In genomic region chr8:70330741-70331364, GRCm38 (mm10) we compare ENCODE assay signal across 8 mouse cellular contexts. TPM values are rescaled to one million over a fixed set of nuclear protein-coding genes. Genes with fewer than 3 reads are reported as not detected.
DNase-seq lines count a peak whose midpoint lies in the region; ATAC-seq lines count a peak whose summit lies in the region.

No protein-coding gene starts in this region.

- 36% methylated on average over 53 of the region's 53 CpGs for WGBS in heart, embryonic 12.5 days
- WGBS in forebrain, embryonic 13.5 days = 30% methylated on average over 53 of the region's 53 CpGs
- WGBS in intestine, embryonic 15.5 days = 47% methylated on average over 53 of the region's 53 CpGs
- WGBS in liver, embryonic 13.5 days (ENCODE audit: insufficient replicate concordance) = 55% methylated on average over 53 of the region's 53 CpGs

- H3K4me2 ChIP-seq in heart, embryonic 12.5 days = peak overlapping the region; percentile 64
- peak overlapping the region; percentile 44 for H3K4me2 ChIP-seq in forebrain, embryonic 13.5 days
- peak overlapping the region; percentile 39 for H3K4me2 ChIP-seq in intestine, embryonic 15.5 days (replicated peaks)
- H3K4me2 ChIP-seq in liver, embryonic 13.5 days = peak overlapping the region; percentile 26

- peaks cover 8% of the 10 kb centered on the region; the same call in 1 of the 2 replicates for H3K9me3 ChIP-seq in heart, embryonic 12.5 days (replicated peaks)
- no peaks in the 10 kb centered on the region for H3K9me3 ChIP-seq in forebrain, embryonic 13.5 days (replicated peaks)
- no peaks in the 10 kb centered on the region for H3K9me3 ChIP-seq in intestine, embryonic 15.5 days
- 0 out of 2 replicates have a peak, but pooled peaks cover 3% of the 10 kb centered on the region for H3K9me3 ChIP-seq in liver, embryonic 13.5 days (replicated peaks)

- H3K4me1 ChIP-seq in heart, embryonic 12.5 days (replicated peaks) = peaks cover 24% of the 10 kb centered on the region
- H3K4me1 ChIP-seq in forebrain, embryonic 13.5 days = peaks cover 33% of the 10 kb centered on the region
- H3K4me1 ChIP-seq in intestine, embryonic 15.5 days (replicated peaks) = peaks cover 14% of the 10 kb centered on the region
- peaks cover 55% of the 10 kb centered on the region for H3K4me1 ChIP-seq in liver, embryonic 13.5 days (replicated peaks)

- H3K36me3 ChIP-seq in heart, embryonic 12.5 days = peaks cover 53% of the 10 kb centered on the region
- H3K36me3 ChIP-seq in forebrain, embryonic 13.5 days (ENCODE audit: poor library complexity, severe bottlenecking) = peaks cover 89% of the 10 kb centered on the region
- H3K36me3 ChIP-seq in intestine, embryonic 15.5 days = peaks cover 45% of the 10 kb centered on the region
- H3K36me3 ChIP-seq in liver, embryonic 13.5 days = peaks cover 54% of the 10 kb centered on the region

- no peak for DNase-seq in heart, adult 8-10 months (ENCODE audit: low spot score)
- DNase-seq in adrenal gland, postnatal 25 days = peak; percentile 68
- peak; percentile 55 for DNase-seq in liver, embryonic 13.5 days
- DNase-seq in right cerebral cortex, postnatal 10 days (ENCODE audit: low spot score in 2 of 2) = peak; percentile 82 to 85
- no peak for DNase-seq in c-Kit-positive CD71-positive TER-119-positive erythroid progenitor cells, embryonic 14.5 days (ENCODE audit: low spot score)

- no peak overlapping the region for H3K27ac ChIP-seq in heart, embryonic 12.5 days (ENCODE audit: poor library complexity, severe bottlenecking)
- H3K27ac ChIP-seq in forebrain, embryonic 13.5 days = 0 out of 2 replicates have a peak overlapping the region, but pooled peaks have one; percentile 10
- no peak overlapping the region for H3K27ac ChIP-seq in intestine, embryonic 15.5 days
- no peak overlapping the region for H3K27ac ChIP-seq in liver, embryonic 13.5 days

- peak overlapping the region; percentile 36 for H3K9ac ChIP-seq in heart, embryonic 12.5 days
- H3K9ac ChIP-seq in forebrain, embryonic 13.5 days = peak overlapping the region; percentile 47
- H3K9ac ChIP-seq in intestine, embryonic 15.5 days = no peak overlapping the region
- no peak overlapping the region; the same call in 1 of the 2 replicates for H3K9ac ChIP-seq in liver, embryonic 13.5 days

- H3K27me3 ChIP-seq in heart, embryonic 12.5 days (replicated peaks) = peaks cover 21% of the 10 kb centered on the region
- 0 out of 2 replicates have a peak, but pooled peaks cover 5% of the 10 kb centered on the region for H3K27me3 ChIP-seq in forebrain, embryonic 13.5 days
- H3K27me3 ChIP-seq in intestine, embryonic 15.5 days (replicated peaks) = peaks cover 3% of the 10 kb centered on the region; the same call in 1 of the 2 replicates
- H3K27me3 ChIP-seq in liver, embryonic 13.5 days = no peaks in the 10 kb centered on the region; the same call in 1 of the 2 replicates

- peak overlapping the region; percentile 33 for H3K4me3 ChIP-seq in heart, embryonic 12.5 days
- H3K4me3 ChIP-seq in forebrain, embryonic 13.5 days = 0 out of 2 replicates have a peak overlapping the region, but pooled peaks have one; percentile 0
- H3K4me3 ChIP-seq in intestine, embryonic 15.5 days (replicated peaks) = 0 out of 2 replicates have a peak overlapping the region, but pooled peaks have one; percentile 9
- H3K4me3 ChIP-seq in liver, embryonic 13.5 days (replicated peaks) = no peak overlapping the region

- peak; percentile 77 for ATAC-seq in heart, embryonic 12.5 days (ENCODE audit: insufficient number of reproducible peaks, low FRiP score)
- peak; percentile 81 for ATAC-seq in forebrain, embryonic 13.5 days
- ATAC-seq in intestine, embryonic 15.5 days = peak; percentile 69
- peak; percentile 52 for ATAC-seq in liver, embryonic 13.5 days (ENCODE audit: low read depth)

RNA-seq across cellular contexts. Expression of gene Gdf1, which starts 1.2 kb away (rescaled TPM):
- 2.1 TPM in 2 replicates for polyA plus RNA-seq in heart, embryonic 12.5 days (2016; fragmentation: Nextera tagmentation; extraction: Ambion mirVana)
- total RNA-seq in heart, adult 8-10 months (2022) = under 1 TPM in 3 of 4 experiments, not detected in 1; 0.23 to 0.85 (median 0.41) TPM
- total RNA-seq in adrenal gland, postnatal 25 days (2021) = 2.0 TPM in 1 of 2 replicates, not detected in the other
- polyA plus RNA-seq in forebrain, embryonic 13.5 days (2015; fragmentation: Nextera tagmentation; extraction: Ambion mirVana) = 0.89 and 2.5 TPM in 2 replicates
- polyA plus RNA-seq in intestine, embryonic 15.5 days (2015; fragmentation: Nextera tagmentation; extraction: Ambion mirVana) = 0.38 and 1.4 TPM in 2 replicates
- 0.17 and 0.29 TPM in 2 replicates for polyA plus RNA-seq in liver, embryonic 13.5 days (2015; fragmentation: Nextera tagmentation; extraction: Ambion mirVana)

RNA-seq across cellular contexts. Expression of gene Cers1, which starts 15.3 kb away (rescaled TPM):
- 2.1 and 2.5 TPM in 2 replicates for polyA plus RNA-seq in heart, embryonic 12.5 days (2016; fragmentation: Nextera tagmentation; extraction: Ambion mirVana)
- total RNA-seq in heart, adult 8-10 months (2022) = under 1 TPM; 0.14 to 0.53 (median 0.38) TPM
- total RNA-seq in adrenal gland, postnatal 25 days (2021) = 2.9 and 3.4 TPM in 2 replicates
- polyA plus RNA-seq in forebrain, embryonic 13.5 days (2015; fragmentation: Nextera tagmentation; extraction: Ambion mirVana) = 18.2 and 20.1 TPM in 2 replicates
- 3.6 TPM in 2 replicates for polyA plus RNA-seq in intestine, embryonic 15.5 days (2015; fragmentation: Nextera tagmentation; extraction: Ambion mirVana)
- polyA plus RNA-seq in liver, embryonic 13.5 days (2015; fragmentation: Nextera tagmentation; extraction: Ambion mirVana) = 0.15 and 0.30 TPM in 2 replicates

RNA-seq across cellular contexts. Expression of gene Upf1, which starts 22.2 kb away (rescaled TPM):
- polyA plus RNA-seq in heart, embryonic 12.5 days (2016; fragmentation: Nextera tagmentation; extraction: Ambion mirVana) = 24.5 and 25.5 TPM in 2 replicates
- total RNA-seq in heart, adult 8-10 months (2022) = 10 to 100 TPM; 46.7 to 48.8 (median 47.5) TPM
- 71.3 and 76.9 TPM in 2 replicates for total RNA-seq in adrenal gland, postnatal 25 days (2021)
- polyA plus RNA-seq in forebrain, embryonic 13.5 days (2015; fragmentation: Nextera tagmentation; extraction: Ambion mirVana) = 14.2 and 16.3 TPM in 2 replicates
- 14.6 and 15.7 TPM in 2 replicates for polyA plus RNA-seq in intestine, embryonic 15.5 days (2015; fragmentation: Nextera tagmentation; extraction: Ambion mirVana)
- 11.5 and 12.8 TPM in 2 replicates for polyA plus RNA-seq in liver, embryonic 13.5 days (2015; fragmentation: Nextera tagmentation; extraction: Ambion mirVana)

RNA-seq across cellular contexts. Expression of gene Cope, which starts 28.5 kb away (rescaled TPM):
- polyA plus RNA-seq in heart, embryonic 12.5 days (2016; fragmentation: Nextera tagmentation; extraction: Ambion mirVana) = 251 and 272 TPM in 2 replicates
- total RNA-seq in heart, adult 8-10 months (2022) = 100 to 1,000 TPM; 148 to 165 (median 161) TPM
- total RNA-seq in adrenal gland, postnatal 25 days (2021) = 184 and 238 TPM in 2 replicates
- 268 and 274 TPM in 2 replicates for polyA plus RNA-seq in forebrain, embryonic 13.5 days (2015; fragmentation: Nextera tagmentation; extraction: Ambion mirVana)
- polyA plus RNA-seq in intestine, embryonic 15.5 days (2015; fragmentation: Nextera tagmentation; extraction: Ambion mirVana) = 331 and 429 TPM in 2 replicates
- polyA plus RNA-seq in liver, embryonic 13.5 days (2015; fragmentation: Nextera tagmentation; extraction: Ambion mirVana) = 170 and 197 TPM in 2 replicates

RNA-seq across cellular contexts. Expression of gene Ddx49, which starts 28.6 kb away (rescaled TPM):
- polyA plus RNA-seq in heart, embryonic 12.5 days (2016; fragmentation: Nextera tagmentation; extraction: Ambion mirVana) = 32.8 and 34.3 TPM in 2 replicates
- total RNA-seq in heart, adult 8-10 months (2022) = 10 to 100 TPM; 26.0 to 34.5 (median 31.9) TPM
- 50.1 and 64.7 TPM in 2 replicates for total RNA-seq in adrenal gland, postnatal 25 days (2021)
- polyA plus RNA-seq in forebrain, embryonic 13.5 days (2015; fragmentation: Nextera tagmentation; extraction: Ambion mirVana) = 52.4 and 53.7 TPM in 2 replicates
- 45.8 and 52.7 TPM in 2 replicates for polyA plus RNA-seq in intestine, embryonic 15.5 days (2015; fragmentation: Nextera tagmentation; extraction: Ambion mirVana)
- polyA plus RNA-seq in liver, embryonic 13.5 days (2015; fragmentation: Nextera tagmentation; extraction: Ambion mirVana) = 32.4 and 34.1 TPM in 2 replicates

Comparison
In these comparisons a context has a peak if more than half of its experiments do, and no peak if none do; other contexts are left out.
1. H3K9ac ChIP-seq: peak in heart, embryonic 12.5 days (single experiment) and forebrain, embryonic 13.5 days (single experiment); none in intestine, embryonic 15.5 days (single experiment) and liver, embryonic 13.5 days (single experiment).
2. DNase-seq: peak in adrenal gland, postnatal 25 days (single experiment), liver, embryonic 13.5 days (single experiment) and right cerebral cortex, postnatal 10 days (2 of 2); none in heart, adult 8-10 months (single experiment) and c-Kit-positive CD71-positive TER-119-positive erythroid progenitor cells, embryonic 14.5 days (single experiment).
3. Peak in every context shown above with its lines, with median percentiles within 50 percentile points of each other: ATAC-seq and H3K4me2 ChIP-seq.